In genomic region chr11:37153933-37154880, GRCm38 (mm10) we compare ENCODE assay signal across 11 mouse cellular contexts.
DNase-seq lines count a peak whose midpoint lies in the region; ATAC-seq and TF ChIP-seq lines count a peak whose summit lies in the region.
"Had no signal": no experiment of that assay in that cellular context is flagged by ENCODE, and none has a peak within 500 bp of the region (broad histone marks: within the 10 kb centered on the region; RNA-seq: fewer than 3 reads in every experiment).

No protein-coding gene starts in this region.

- H3K36me3 ChIP-seq in embryonic facial prominence, embryonic 14.5 days (ENCODE audit: control insufficient read depth, insufficient read depth, low read length) = no peaks in the 10 kb centered on the region
- no peaks in the 10 kb centered on the region for H3K36me3 ChIP-seq in midbrain, embryonic 16.5 days (ENCODE audit: control insufficient read depth, insufficient read depth, low read length)
- H3K36me3 ChIP-seq in heart, embryonic 10.5 days = no peaks in the 10 kb centered on the region
- H3K36me3 ChIP-seq: limb, embryonic 15.5 days had no signal

- no peaks in the 10 kb centered on the region for H3K4me1 ChIP-seq in embryonic facial prominence, embryonic 14.5 days (ENCODE audit: control insufficient read depth, insufficient read depth, low read length)
- no peaks in the 10 kb centered on the region; the same call in 1 of the 2 replicates for H3K4me1 ChIP-seq in midbrain, embryonic 16.5 days (ENCODE audit: control insufficient read depth, insufficient read depth, low read length)
- H3K4me1 ChIP-seq in heart, embryonic 10.5 days = no peaks in the 10 kb centered on the region
- H3K4me1 ChIP-seq: limb, embryonic 15.5 days had no signal

- no peak overlapping the region for H3K4me2 ChIP-seq in embryonic facial prominence, embryonic 14.5 days (ENCODE audit: low read depth, low read length)
- H3K4me2 ChIP-seq in midbrain, embryonic 16.5 days (ENCODE audit: low read length) = no peak overlapping the region
- H3K4me2 ChIP-seq: limb, embryonic 15.5 days had no signal

- peak; percentile 91 for DNase-seq in brain, embryonic 14.5 days (ENCODE audit: low read depth)
- DNase-seq in embryonic facial prominence, embryonic 14.5 days (ENCODE audit: low spot score) = peak; percentile 76
- peak; percentile 30 for DNase-seq in layer of hippocampus, adult 9-10 months (ENCODE audit: low spot score)
- no peak for DNase-seq in heart, embryonic 10.5 days (ENCODE audit: low spot score)
- no peak for DNase-seq in kidney, adult 9 months
- no peak for DNase-seq in thymus, postnatal 36 days
- DNase-seq: gastrocnemius, postnatal 25 days; lung, postnatal 4 days; thymus, adult 18-20 months had no signal

- no peak for TF ChIP-seq POLR2A in brain, embryonic 14.5 days (IDR thresholded peaks at IDR 0.05; ENCODE audit: borderline replicate concordance, extremely low read depth, insufficient read depth, insufficient read length, poor library complexity, severe bottlenecking)

- H3K27me3 ChIP-seq in embryonic facial prominence, embryonic 14.5 days (replicated peaks; ENCODE audit: control insufficient read depth, insufficient read depth, low read length) = no peaks in the 10 kb centered on the region
- no peaks in the 10 kb centered on the region for H3K27me3 ChIP-seq in midbrain, embryonic 16.5 days (ENCODE audit: control insufficient read depth, insufficient read depth, low read depth, low read length)
- no peaks in the 10 kb centered on the region for H3K27me3 ChIP-seq in heart, embryonic 10.5 days (ENCODE audit: insufficient read depth, poor library complexity, severe bottlenecking)
- H3K27me3 ChIP-seq: limb, embryonic 15.5 days had no signal

- no peaks in the 10 kb centered on the region for H3K9me3 ChIP-seq in embryonic facial prominence, embryonic 14.5 days (ENCODE audit: control insufficient read depth, low read length)
- H3K9me3 ChIP-seq in midbrain, embryonic 16.5 days (replicated peaks; ENCODE audit: control insufficient read depth, low read length, poor library complexity, severe bottlenecking) = no peaks in the 10 kb centered on the region
- H3K9me3 ChIP-seq in heart, embryonic 10.5 days = no peaks in the 10 kb centered on the region
- H3K9me3 ChIP-seq: limb, embryonic 15.5 days had no signal

- no peak overlapping the region for H3K27ac ChIP-seq in embryonic facial prominence, embryonic 14.5 days (replicated peaks; ENCODE audit: low read depth, low read length)
- no peak overlapping the region for H3K27ac ChIP-seq in midbrain, embryonic 16.5 days (ENCODE audit: low read length)
- H3K27ac ChIP-seq in heart, embryonic 10.5 days = no peak overlapping the region
- H3K27ac ChIP-seq: limb, embryonic 15.5 days had no signal

- H3K4me3 ChIP-seq in embryonic facial prominence, embryonic 14.5 days (ENCODE audit: low read depth, low read length) = no peak overlapping the region
- no peak overlapping the region for H3K4me3 ChIP-seq in midbrain, embryonic 16.5 days (ENCODE audit: low read depth, low read length)
- H3K4me3 ChIP-seq in heart, embryonic 10.5 days = no peak overlapping the region
- H3K4me3 ChIP-seq: limb, embryonic 15.5 days had no signal

- ATAC-seq in embryonic facial prominence, embryonic 14.5 days (ENCODE audit: low read depth) = peak; percentile 79; the same call in 1 of the 2 replicates
- ATAC-seq in midbrain, embryonic 16.5 days = peak; percentile 76

- WGBS in embryonic facial prominence, embryonic 14.5 days = 31% methylated on average over 13 of the region's 13 CpGs
- 16% methylated on average over 13 of the region's 13 CpGs for WGBS in midbrain, embryonic 16.5 days
- 50% methylated on average over 13 of the region's 13 CpGs for WGBS in heart, embryonic 10.5 days

- no peak overlapping the region for H3K9ac ChIP-seq in embryonic facial prominence, embryonic 14.5 days (ENCODE audit: low read depth, low read length)
- no peak overlapping the region for H3K9ac ChIP-seq in midbrain, embryonic 16.5 days (ENCODE audit: low read depth, low read length)
- H3K9ac ChIP-seq: limb, embryonic 15.5 days had no signal

- no peak for TF ChIP-seq CTCF in brain, embryonic 14.5 days (IDR thresholded peaks at IDR 0.05; ENCODE audit: borderline replicate concordance, extremely low read depth, insufficient read depth, insufficient read length)

Comparison
In these comparisons a context has a peak if more than half of its experiments do, and no peak if none do; other contexts are left out.
1. DNase-seq: peak in brain, embryonic 14.5 days (single experiment), embryonic facial prominence, embryonic 14.5 days (single experiment) and layer of hippocampus, adult 9-10 months (single experiment); none in heart, embryonic 10.5 days (single experiment), kidney, adult 9 months (single experiment) and thymus, postnatal 36 days (0 of 2).